Mouse (Mus musculus): ENCODE results near the gene Appl2.
"Not testable (repeated sequence)": the region's sequence is repeated elsewhere in the genome, so short reads cannot be mapped to it uniquely, and the experiment has no call there.

The Appl2 gene

DNA sequence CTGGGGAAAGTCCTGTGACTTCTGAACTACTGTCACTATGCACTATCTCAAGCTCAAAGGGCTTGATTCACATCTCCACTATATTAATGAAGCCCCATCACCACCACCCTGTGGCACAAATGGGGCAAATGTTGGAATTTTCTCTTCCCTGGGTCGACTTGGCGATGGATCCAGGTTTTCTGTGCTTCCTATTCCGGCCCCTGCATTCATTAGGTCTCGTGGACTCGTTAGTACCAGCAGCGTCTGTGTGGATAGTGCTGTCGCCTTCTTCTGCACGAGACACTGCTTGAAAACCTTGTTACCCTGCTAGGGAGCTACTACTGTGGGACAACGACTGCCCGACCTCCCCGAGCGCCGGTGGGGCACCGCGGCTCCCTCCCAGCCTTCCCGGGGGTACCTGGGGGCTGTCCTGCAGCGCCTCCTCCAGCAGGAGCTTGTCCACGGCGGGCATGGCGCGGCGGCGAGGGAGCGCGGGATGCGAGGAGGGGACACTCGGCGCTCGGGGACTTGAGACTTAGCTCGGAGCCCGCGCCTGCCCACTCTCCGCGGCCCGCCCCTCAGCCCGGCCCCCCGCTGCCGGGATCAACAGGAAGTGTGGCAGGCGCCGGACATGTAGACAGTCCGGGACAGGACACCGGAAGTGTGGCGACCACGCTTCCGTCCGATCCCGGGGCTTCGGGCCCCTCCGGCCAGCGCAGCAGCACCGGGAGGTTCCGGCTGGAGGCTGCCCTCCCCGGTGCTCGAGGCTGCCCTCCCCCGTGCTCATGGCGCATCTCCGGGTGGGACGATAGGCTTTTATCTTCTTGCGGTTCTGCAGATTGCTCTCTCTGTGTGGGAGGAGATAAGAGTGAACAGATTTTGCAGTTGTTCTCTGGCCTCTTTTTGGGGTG, at the start of gene Appl2:
Gene Appl2, minus strand, starts transcription at position 608 of the 890 bp plus-strand sequence.
- DNase-seq (ENCODE audit: low read depth, low spot score) = peak; percentile 55

DNA sequence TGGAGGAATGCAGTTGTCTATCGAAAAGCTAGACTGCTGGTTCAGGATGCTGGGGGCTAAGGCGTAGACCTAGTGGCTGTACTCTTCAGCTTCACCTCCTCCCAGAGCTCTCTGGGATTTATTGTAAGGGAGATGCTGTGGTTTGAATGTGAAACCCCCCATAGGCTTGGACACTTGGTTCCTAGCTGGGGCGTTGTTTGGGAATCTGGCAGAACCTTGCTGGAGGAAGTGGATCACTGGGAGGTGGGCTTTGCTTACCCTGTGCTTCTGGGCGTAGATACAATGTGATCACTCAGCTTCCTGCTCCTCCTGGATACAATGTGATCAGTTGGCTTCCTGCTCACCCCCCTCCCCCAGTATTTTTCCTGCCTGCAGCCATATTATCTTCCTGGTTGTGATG, 47.7 kb upstream of the Appl2 start:
- DNase-seq (ENCODE audit: low read depth, low spot score) = no peak

DNA sequence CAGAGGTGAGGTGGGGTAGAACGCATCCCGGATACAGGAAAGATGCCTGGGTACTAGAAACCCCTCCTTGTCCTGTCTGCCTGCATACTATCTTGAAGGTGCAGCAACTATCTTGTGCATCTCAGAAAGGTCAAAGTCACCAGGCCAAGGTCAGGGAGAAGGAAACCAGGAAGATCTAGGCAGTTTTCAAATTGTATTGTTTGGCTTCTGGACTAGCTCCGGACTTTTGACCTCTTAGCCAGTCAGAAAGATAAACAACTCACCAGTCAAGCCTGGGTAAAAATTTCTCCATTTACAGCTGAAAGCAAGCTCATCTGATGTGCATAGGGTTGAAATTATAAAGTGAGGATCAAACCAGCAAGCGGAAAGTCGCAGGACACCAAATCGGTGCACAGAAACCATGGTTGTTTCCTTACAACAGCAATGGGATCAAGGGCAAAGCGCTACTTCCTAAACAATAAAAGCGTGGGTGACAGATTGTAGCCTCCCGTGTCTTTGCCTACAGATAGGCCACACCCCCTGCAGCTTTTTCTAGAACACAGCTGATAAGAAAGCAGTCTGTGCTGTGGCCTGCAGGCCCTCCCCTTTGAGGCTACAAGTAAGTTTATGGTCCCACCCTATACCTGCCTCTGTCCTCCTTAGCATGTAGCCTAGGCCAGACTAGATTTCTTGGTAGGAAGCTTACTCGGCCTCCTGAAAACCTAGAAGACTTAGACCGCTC, 43.8 kb upstream of the Appl2 start:
- no peak for DNase-seq (ENCODE audit: low read depth, low spot score)

DNA sequence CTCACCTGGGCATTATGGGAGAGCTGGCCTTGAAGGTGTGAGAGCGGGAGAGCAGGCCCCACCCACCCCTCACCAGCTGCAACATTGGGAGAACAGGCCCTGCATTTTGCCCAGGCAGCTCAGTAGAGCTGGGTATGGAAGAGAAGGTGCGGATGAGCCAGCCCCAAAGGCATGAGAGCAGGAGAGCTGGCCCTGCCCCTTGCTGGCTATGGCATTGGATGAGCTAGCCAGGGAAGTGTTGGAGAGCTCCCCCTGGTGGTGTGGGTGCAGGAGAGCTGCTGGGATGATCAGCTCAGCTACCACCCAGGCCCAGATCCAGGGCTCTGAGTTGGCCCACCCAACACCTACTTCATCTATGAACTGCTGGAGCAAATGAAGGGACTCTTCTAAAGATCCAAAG, 39.7 kb upstream of the Appl2 start:
- DNase-seq (ENCODE audit: low read depth, low spot score) = no peak

DNA sequence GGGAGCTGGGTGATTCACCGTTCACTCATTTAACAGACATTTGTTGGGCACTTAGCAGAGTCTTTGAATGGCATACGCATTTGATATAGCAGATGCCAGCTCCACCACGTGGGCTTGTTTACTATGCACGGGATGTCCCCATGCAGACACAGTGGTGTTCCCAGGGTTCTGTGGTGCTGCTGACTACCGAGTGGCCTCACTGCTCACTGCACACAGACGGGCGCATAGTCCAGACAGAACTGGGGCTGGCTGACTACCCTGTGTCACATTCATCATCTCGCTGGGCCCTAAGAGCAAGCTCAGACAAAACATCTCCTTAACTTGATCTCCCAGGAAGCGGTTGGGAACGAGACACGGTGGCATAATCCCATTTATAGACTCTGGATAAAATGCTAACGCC, 32.8 kb upstream of the Appl2 start:
- DNase-seq (ENCODE audit: low read depth, low spot score) = no peak

DNA sequence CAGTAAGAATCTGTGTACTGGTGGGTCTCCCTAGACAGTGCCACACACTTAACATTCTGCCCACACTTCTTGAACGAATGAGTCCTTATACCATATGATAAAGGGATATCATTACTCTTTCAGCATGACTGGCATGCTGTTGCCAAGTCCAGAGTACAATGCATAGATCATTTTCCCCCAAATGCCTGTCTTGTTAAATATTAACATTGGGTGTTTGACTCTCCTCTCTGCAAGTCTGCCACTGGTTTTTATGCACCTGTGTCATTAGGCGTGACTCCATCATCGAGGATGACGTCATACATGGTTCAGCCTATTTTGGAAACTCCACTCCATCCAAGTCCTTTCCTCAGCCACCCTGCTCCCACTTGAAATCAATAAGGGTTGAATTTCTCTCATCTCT, 18.0 kb upstream of the Appl2 start:
- DNase-seq (ENCODE audit: low read depth, low spot score) = no peak

DNA sequence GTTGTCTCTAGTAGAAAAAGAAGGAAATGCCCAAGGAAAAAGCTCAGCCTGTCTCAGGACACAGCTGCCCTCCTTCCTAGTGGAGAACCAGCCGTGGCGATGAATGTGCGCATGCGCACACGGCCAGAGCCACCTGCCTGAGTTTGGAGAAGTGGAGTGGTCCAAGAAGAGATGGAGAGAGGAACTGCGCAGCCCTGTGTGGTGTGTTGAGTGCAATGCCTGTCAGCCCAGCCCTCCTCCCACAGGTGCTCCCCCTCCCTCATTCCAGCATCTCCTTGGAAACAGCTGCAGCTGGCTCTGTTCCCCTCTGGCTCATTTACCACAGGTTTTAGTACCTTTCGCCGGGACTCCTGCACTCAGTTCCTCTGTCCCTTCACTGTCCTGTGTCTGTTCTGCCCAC, 13.4 kb upstream of the Appl2 start:
- no peak for DNase-seq (ENCODE audit: low read depth, low spot score)

DNA sequence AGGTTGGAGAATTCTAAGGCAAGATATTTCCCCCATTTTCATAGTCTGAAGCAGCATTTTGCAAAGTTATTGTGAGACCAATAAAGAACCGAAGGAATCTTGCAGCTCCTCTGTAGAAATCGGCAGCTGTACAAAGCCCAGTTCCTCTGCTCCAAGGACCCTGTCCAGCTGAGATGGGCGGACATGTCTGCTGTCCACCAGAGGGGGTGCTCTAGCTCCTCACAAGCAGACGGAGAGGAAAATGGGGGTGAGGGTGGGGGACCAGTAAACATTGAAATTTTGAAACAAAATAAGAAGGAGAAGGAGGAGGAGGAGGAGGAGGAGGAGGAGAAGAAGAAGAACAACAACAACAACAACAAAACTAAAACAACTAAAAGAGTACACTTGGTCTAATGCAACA, 12.1 kb upstream of the Appl2 start:
- no peak for DNase-seq (ENCODE audit: low read depth, low spot score)

DNA sequence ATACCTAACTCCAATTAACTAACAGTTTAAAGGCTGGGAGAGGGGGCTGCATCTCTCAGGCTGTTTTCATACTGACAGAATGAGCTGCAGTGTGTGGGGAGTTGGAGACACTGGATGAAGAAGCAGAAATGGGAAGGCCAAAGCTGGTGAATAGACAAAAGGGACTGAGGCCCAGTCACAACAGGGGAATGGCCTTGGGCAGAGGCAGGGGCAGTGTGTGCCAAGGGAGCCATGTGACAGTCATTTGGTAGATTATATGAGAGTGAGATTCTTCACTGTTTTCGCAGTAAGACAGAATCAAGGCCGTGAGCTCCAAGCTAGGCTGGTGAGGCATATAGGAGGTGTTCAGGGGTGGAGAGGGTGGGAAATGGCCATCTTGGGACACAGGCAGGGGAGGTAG, 6.1 kb upstream of the Appl2 start:
- no peak for DNase-seq (ENCODE audit: low read depth, low spot score)

DNA sequence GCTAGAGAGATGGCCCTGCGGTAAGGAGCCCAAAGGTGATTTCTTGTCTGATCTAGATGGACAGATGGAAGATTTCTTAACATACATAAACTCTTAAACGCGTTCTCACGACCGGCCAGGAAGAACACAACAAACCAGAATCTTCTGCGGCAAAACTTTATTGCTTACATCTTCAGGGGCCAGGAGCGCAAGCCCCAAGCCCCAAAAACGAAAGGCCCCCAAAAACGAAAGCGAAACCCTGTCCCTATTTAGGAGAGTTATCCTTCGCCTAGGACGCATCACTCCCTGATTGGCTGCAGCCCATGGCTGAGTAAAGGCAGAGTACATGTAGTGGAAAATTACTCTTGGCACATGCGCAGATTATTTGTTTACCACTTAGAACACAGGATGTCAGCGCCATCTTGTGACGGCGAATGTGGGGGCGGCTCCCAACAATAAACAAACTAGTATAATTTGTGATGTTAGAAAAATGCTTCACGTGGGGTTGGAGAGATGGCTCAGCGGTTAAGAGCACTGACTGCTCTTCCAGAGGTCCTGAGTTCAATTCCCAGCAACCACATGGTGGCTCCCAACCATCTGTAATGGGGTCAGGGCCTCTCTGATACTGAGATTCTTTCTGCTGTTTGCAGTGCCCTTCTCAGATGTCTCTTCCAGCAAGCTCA, 3.8 kb upstream of the Appl2 start:
- DNase-seq (ENCODE audit: low read depth, low spot score) = not testable (repeated sequence)

DNA sequence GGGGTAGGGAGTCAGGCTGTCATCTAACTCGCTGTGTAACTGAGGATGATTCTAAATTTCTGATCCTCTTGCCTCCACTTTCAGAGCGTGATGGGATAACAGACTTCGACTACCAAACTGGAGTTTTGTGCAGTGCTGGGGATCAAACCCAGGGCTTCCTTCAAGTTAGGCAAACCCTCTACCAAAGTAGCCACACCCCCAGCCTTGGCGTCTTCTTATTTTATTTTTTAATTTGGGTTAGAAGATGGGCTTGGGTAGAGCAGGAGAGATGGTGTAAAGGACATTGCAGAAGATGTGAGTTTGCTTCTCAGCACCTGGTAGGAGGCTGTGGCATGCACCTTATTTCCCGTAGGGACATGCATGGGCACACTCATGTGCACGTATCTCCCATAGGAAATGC, 499 bp upstream of the Appl2 start:
- DNase-seq (ENCODE audit: low read depth, low spot score) = no peak

DNA sequence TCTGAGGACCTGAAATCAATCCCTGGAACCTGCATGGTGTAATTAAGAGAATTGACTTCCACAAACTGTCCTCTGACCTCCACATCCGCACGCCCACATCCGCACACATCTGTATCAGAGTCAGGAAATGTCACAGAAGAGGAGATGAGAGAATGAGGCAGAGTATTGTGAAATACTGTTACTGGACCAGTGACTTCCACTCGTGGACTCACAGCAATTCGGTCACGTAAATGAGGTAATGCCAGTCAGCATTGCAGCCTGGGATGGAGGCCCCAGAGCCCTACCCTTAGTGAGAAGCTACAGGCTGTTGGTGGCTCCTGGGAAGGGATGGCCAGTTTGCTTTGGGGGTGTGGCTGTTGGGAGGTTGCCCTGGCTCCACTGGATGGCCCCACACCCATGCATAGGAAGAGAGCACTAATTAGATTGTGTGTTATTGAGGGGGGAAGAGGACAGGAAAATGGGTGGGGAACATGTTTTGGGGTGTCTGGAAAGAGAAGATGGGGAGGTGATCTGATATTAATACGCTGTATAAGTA, 2.1 kb downstream of the Appl2 start:
- DNase-seq (ENCODE audit: low read depth, low spot score) = no peak

DNA sequence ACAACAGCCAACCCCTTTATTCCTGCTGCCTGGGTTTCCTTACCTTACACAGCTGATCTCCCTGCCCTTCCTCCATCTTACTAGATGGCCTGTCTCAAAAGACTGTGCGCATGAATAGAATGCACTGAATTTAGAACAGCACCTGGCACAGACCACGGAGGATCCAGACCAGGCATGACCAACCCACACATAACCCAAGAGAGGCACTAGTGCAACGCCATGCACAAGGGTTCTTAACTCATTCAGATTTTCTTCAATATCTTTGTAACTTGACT, 2.9 kb downstream of the Appl2 start:
- no peak for DNase-seq (ENCODE audit: low read depth, low spot score)

DNA sequence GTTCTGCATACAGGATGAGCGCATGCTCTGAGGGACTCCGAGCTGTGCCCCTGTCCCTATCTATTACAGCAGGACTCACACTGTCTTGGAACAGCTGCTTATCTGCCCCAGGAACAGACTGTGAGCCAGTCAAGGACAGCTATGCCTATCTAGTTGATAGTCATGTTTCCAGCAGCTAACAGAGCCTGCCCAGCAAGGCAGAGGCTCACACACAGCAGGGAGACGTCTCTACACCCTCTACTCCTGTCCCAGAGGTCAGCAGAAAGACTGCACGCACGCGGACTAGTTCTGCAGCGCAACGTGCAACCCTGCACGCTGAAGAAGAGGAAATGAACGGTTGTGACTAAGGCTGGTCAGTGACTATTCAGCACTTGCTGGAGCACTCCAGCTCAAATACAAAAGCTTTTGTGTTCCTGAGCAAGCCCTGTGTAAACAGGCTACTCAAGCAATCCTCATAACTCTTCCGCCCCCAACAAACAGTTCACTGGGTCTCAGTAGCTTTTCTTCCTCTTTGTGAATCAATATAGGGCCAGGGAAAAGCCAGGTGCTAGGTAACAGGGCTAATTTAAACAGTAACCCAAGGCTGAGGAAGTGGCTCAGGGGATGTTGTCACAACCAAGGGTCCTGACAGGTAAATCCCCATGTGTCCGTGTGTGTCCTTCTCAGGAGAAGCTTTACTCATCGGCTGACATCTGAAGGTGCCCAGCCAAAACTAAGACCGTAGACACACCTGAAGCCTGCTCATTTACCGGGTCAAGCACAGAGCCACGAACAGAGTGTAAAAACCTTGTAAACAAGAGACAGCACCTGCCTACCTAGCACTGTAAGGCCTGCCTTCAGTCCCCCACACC, 3.4 kb downstream of the Appl2 start:
- DNase-seq (ENCODE audit: low read depth, low spot score) = no peak

DNA sequence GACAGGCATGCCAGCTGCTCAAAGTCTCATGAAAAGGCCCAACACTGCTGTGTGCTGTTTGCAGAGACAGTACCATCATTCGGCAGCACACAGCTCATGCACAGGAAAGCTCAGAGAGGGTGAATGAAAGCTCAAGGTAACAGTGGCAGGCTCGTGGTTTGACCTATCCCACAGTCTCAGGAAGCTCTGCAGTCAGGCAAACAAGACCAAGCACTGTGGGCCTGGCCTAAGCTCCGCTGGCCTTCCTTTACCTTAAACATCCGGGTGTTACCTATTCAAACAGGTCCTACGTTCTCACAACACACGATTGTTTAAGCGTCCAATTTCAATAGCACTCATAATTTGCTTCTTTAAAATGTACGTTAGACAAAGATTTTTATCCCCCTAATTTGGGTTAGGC, 4.4 kb downstream of the Appl2 start:
- DNase-seq (ENCODE audit: low read depth, low spot score) = no peak

DNA sequence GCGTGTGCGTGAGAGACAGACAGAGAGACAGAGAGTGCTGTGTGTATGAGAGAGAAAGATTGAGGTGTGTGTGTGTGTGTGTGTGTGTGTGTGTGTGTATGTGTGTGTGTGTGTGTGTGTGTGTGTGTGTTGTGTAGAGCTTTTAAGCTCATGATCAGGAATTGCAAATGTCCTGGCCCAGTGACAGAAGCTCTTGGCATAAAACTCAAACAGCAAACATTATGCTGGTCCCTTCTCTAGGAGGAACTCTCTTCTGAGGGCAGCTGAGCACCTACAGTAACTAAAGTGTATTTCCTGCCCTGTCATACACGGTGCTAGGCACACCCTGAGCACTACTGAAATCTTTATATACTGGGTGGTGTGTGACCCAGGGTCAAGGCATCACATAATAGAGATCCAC, 6.9 kb downstream of the Appl2 start:
- no peak for DNase-seq (ENCODE audit: low read depth, low spot score)

DNA sequence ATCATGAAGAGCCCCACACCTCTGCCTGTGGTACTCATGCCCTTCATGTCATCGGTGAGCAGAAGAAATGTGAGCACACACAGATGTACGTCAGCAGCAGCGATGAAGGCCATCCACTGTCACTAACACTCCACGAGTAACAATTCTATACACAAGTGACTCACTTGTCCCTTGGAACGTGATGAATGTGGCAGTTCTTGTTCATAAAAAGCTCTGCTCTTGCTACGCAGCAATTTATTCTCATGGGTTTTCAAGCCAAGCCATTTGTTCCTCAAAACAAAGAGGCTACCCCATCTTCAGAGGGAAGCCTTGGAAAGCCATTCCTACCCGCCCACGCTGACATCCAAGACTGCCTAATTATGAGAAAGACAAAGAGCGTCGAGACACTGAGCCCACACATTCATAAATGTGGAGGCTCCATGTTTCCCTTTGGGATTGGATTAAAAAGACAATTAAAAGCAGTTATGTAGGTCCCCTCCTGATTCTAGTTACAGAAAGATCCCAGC, 8.6 kb downstream of the Appl2 start:
- no peak for DNase-seq (ENCODE audit: low read depth, low spot score)

DNA sequence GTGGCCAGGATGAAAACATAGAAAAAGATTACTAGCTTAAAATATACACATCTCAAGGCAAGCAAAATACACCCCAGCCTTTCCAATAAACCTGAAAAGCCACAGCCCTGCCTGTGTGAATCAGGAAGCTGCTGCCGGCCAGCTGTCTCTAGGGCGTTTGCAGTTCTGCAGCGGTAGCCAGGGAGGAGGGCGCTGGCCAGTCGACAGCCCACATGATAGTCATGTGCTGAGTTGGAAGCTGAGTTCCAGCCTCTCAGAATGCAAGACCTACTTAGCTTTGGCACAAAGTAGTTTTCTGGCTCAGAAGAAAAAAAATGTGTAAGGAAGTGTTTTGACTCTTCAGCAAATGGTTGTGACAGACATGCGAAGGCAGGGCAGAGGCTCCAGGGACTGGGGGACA, 11.2 kb downstream of the Appl2 start:
- no peak for DNase-seq (ENCODE audit: low read depth, low spot score)

DNA sequence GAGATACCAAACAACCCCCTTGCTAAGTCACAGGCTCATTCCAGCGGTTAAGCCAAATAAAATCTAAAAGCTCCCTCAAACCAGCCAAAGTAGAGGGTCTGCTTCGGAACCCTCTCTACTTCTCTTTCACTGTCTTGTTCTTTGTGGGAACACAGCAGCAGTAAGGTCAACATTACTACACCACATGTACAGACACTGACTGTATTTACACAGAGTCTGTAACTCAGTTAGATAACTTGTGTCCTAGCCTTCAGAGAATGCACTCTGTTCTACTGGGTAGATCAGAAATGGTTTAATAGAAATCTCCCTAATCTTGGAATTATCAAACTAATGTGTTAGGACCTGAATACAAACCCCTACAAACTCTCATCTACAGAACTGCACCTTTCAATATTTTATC, 12.3 kb downstream of the Appl2 start:
- no peak for DNase-seq (ENCODE audit: low read depth, low spot score)

DNA sequence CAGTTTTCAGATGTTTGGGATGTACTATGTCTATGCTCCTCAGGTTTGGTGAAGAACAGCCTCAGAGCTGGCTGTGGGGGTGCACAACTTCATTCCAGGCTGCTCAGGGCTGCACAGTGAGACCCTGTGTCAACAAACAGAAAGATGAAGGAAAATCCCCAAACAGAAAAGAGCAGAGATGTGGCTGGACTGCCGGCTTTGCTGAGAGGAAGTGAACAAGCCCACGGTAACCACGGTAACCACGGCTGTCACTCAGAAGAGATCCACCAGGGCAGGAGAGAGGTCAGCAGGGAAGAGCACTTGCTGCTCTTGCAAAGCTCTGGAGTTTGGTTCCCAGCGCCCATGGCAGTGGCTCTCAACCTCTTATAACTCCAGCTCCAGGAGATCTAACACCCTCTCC, 14.1 kb downstream of the Appl2 start:
- DNase-seq (ENCODE audit: low read depth, low spot score) = no peak

DNA sequence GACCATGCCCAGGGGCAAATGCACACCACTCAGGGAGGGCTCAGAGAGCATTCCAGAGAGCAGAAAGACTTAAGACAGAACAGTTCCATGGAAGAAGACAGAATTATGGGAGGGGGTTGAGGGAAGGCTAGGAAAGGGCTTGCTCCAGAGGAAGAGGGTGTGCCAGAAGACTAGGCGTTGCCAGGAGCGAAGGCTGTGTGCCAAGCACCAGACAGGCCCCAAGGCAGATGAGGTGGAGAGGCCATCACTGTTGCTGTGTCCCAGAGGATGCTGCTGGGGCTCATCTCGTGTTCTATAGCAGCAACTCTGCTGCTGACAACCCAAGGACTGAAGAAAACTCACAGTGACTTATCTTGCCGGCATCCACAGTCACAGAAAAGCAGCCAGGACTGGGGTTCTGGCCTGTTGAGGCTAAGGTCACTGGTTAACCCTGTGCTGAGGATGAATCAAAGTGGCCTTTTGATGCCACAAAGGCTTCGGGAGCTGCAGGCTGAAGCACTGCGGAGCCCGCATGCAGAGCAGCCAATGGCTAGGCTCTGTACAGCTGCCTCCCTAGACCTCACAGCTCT, 15.6 kb downstream of the Appl2 start:
- DNase-seq (ENCODE audit: low read depth, low spot score) = no peak

Measured in brain, embryonic 18.5 days (tissue).